Comparison of ENCODE assay signal across 8 mouse cellular contexts in genomic region chr4:154961911-154962310, GRCm38 (mm10). TPM values are rescaled to one million over a fixed set of nuclear protein-coding genes. Genes with fewer than 3 reads are reported as not detected.
DNase-seq lines count a peak whose midpoint lies in the region; ATAC-seq and TF ChIP-seq lines count a peak whose summit lies in the region.

No protein-coding gene starts in this region.

- WGBS in hindbrain, postnatal 0 days, result 13% methylated on average over 13 of the region's 13 CpGs
- WGBS in midbrain, embryonic 10.5 days, result 7% methylated on average over 13 of the region's 13 CpGs

- peaks cover 42% of the 10 kb centered on the region for H3K4me1 ChIP-seq in hindbrain, postnatal 0 days (ENCODE audit: insufficient read depth, low read length)
- H3K4me1 ChIP-seq in midbrain, embryonic 10.5 days, result peaks cover 94% of the 10 kb centered on the region

- H3K27ac ChIP-seq in hindbrain, postnatal 0 days, result peak overlapping the region; percentile 77; the same call in 1 of the 2 replicates
- peak overlapping the region; percentile 97 for H3K27ac ChIP-seq in midbrain, embryonic 10.5 days (replicated peaks)

- peak; percentile 13 for DNase-seq in hindbrain, postnatal 0 days (ENCODE audit: low spot score)
- no peak for DNase-seq in midbrain, embryonic 10.5 days (ENCODE audit: low spot score)
- peak; percentile 55 to 75 for DNase-seq in thymus, adult 18-20 months
- no peak for DNase-seq in left cerebral cortex, adult 11 months (ENCODE audit: low spot score)
- DNase-seq in adrenal gland, adult 18-20 months (ENCODE audit: low spot score in 2 of 2), result no peak
- DNase-seq in gastrocnemius, postnatal 4 days (ENCODE audit: low spot score in 2 of 2), result no peak

- TF ChIP-seq CTCF in hindbrain, postnatal 0 days (IDR thresholded peaks at IDR 0.05; ENCODE audit: low read depth), result no peak

- ATAC-seq in CD4-positive, CD25-positive, alpha-beta regulatory T cell, adult 4 months, result peak; percentile 19
- peak; percentile 44 for ATAC-seq in common myeloid progenitor, adult 5-6 weeks (replicated peaks; ENCODE audit: low read depth, poor library complexity, severe bottlenecking)
- no peak for ATAC-seq in hindbrain, postnatal 0 days

- peak overlapping the region; percentile 58 for H3K9ac ChIP-seq in hindbrain, postnatal 0 days (replicated peaks; ENCODE audit: low read length)

- H3K36me3 ChIP-seq in hindbrain, postnatal 0 days (ENCODE audit: insufficient read depth, low read length), result no peaks in the 10 kb centered on the region
- peaks cover 36% of the 10 kb centered on the region for H3K36me3 ChIP-seq in midbrain, embryonic 10.5 days

- H3K9me3 ChIP-seq in hindbrain, postnatal 0 days (ENCODE audit: low read length), result no peaks in the 10 kb centered on the region
- H3K9me3 ChIP-seq in midbrain, embryonic 10.5 days (replicated peaks), result no peaks in the 10 kb centered on the region

- H3K4me3 ChIP-seq in hindbrain, postnatal 0 days (ENCODE audit: low read length), result peak overlapping the region; percentile 75
- peak overlapping the region; percentile 87 for H3K4me3 ChIP-seq in midbrain, embryonic 10.5 days

- H3K4me2 ChIP-seq in hindbrain, postnatal 0 days (ENCODE audit: low read depth, low read length), result peak overlapping the region; percentile 84

- H3K27me3 ChIP-seq in hindbrain, postnatal 0 days (ENCODE audit: insufficient read depth, low read length), result no peaks in the 10 kb centered on the region
- H3K27me3 ChIP-seq in midbrain, embryonic 10.5 days (ENCODE audit: low read depth, poor library complexity, severe bottlenecking), result peaks cover 66% of the 10 kb centered on the region

RNA-seq across cellular contexts. Expression of gene Hes5, which starts 1.2 kb away (rescaled TPM):
- polyA plus RNA-seq in CD4-positive, CD25-positive, alpha-beta regulatory T cell, adult 4 months (2017; shearing (Covaris generic)), result under 1 TPM in 1 of 2 experiments, not detected in 1; 0.59 TPM
- total RNA-seq in common myeloid progenitor, adult 5-6 weeks (2017), result not detected in 2 replicates
- total RNA-seq in hindbrain, postnatal 0 days (2014; rRNA removed), result 149 and 177 TPM in 2 replicates
- 106 and 122 TPM in 2 replicates for polyA plus RNA-seq in hindbrain, postnatal 0 days (2015; fragmentation: Nextera tagmentation; extraction: Ambion mirVana)
- polyA plus RNA-seq in midbrain, embryonic 10.5 days (2016; fragmentation: Nextera tagmentation; extraction: Ambion mirVana), result 690 and 827 TPM in 2 replicates
- total RNA-seq in adrenal gland, adult 18-20 months (2021), result not detected
- under 1 TPM; 0.49 to 0.67 TPM for total RNA-seq in gastrocnemius, postnatal 4 days (2021)

RNA-seq across cellular contexts. Expression of gene Pank4, which starts 2.0 kb away (rescaled TPM):
- polyA plus RNA-seq in CD4-positive, CD25-positive, alpha-beta regulatory T cell, adult 4 months (2017; shearing (Covaris generic)), result 10 to 100 TPM; 40.8 to 61.1 TPM
- 15.0 and 35.5 TPM in 2 replicates for total RNA-seq in common myeloid progenitor, adult 5-6 weeks (2017)
- total RNA-seq in hindbrain, postnatal 0 days (2014; rRNA removed), result 34.5 and 40.9 TPM in 2 replicates
- 25.2 and 28.1 TPM in 2 replicates for polyA plus RNA-seq in hindbrain, postnatal 0 days (2015; fragmentation: Nextera tagmentation; extraction: Ambion mirVana)
- 47.6 and 48.6 TPM in 2 replicates for polyA plus RNA-seq in midbrain, embryonic 10.5 days (2016; fragmentation: Nextera tagmentation; extraction: Ambion mirVana)
- 10 to 100 TPM; 28.3 to 31.9 TPM for total RNA-seq in adrenal gland, adult 18-20 months (2021)
- total RNA-seq in gastrocnemius, postnatal 4 days (2021), result 10 to 100 TPM; 27.4 to 29.9 TPM

RNA-seq across cellular contexts. Expression of gene Tnfrsf14, which starts 33.5 kb away (rescaled TPM):
- polyA plus RNA-seq in CD4-positive, CD25-positive, alpha-beta regulatory T cell, adult 4 months (2017; shearing (Covaris generic)), result 10 to 100 TPM; 12.0 to 22.3 TPM
- 45.4 and 71.6 TPM in 2 replicates for total RNA-seq in common myeloid progenitor, adult 5-6 weeks (2017)
- 0.52 TPM in 1 of 2 replicates, not detected in the other for total RNA-seq in hindbrain, postnatal 0 days (2014; rRNA removed)
- 0.16 and 0.29 TPM in 2 replicates for polyA plus RNA-seq in hindbrain, postnatal 0 days (2015; fragmentation: Nextera tagmentation; extraction: Ambion mirVana)
- 0.67 and 0.99 TPM in 2 replicates for polyA plus RNA-seq in midbrain, embryonic 10.5 days (2016; fragmentation: Nextera tagmentation; extraction: Ambion mirVana)
- total RNA-seq in adrenal gland, adult 18-20 months (2021), result 1 to 10 TPM; 6.4 to 8.4 TPM
- 1 to 10 TPM; 3.2 to 4.3 TPM for total RNA-seq in gastrocnemius, postnatal 4 days (2021)

Comparison
In these comparisons a context has a peak if more than half of its experiments do, and no peak if none do; other contexts are left out.
1. DNase-seq: peak in hindbrain, postnatal 0 days (single experiment) and thymus, adult 18-20 months (2 of 2); none in midbrain, embryonic 10.5 days (single experiment), left cerebral cortex, adult 11 months (single experiment), adrenal gland, adult 18-20 months (0 of 2) and gastrocnemius, postnatal 4 days (0 of 2).
2. RNA of gene Hes5, which starts 1.2 kb away (total RNA-seq): 149 to 177 TPM in hindbrain, postnatal 0 days; 0.49 to 0.67 TPM in gastrocnemius, postnatal 4 days, not detected in adrenal gland, adult 18-20 months and not detected in common myeloid progenitor, adult 5-6 weeks; every median in the first group is over 10 times any median in the second.